Mouse (Mus musculus) CH12.LX (cell line): ENCODE data around the gene Fbxw10. TPM values are rescaled to one million over a fixed set of nuclear protein-coding genes. Genes with fewer than 3 reads are reported as not detected.

ENCODE experiments used
- DNase-seq: peaks from one replicate; pipeline ENCODE4 v3.0.0-alpha.2; 2013; ENCODE audit errors: extremely low read depth
- H3K27ac ChIP-seq: 2 replicates; pipeline ENCODE4 v1.5.1; 2012; ENCODE audit warnings: low read depth, mild to moderate bottlenecking, control low read depth, moderate library complexity; ENCODE audit not compliant: insufficient read depth
- H3K27me3 ChIP-seq: replicated peaks from 2 replicates; pipeline ENCODE3; 2012; ENCODE audit warnings: inconsistent platforms
- H3K36me3 ChIP-seq, 2 experiments: replicated peaks in 1 of 2; 2 replicates each; pipeline versions ENCODE3 to v1.6.1; 2012; ENCODE audit warnings: inconsistent platforms in 1 of 2, low read length in 1 of 2, mild to moderate bottlenecking in 1 of 2, mixed read lengths in 1 of 2, moderate library complexity in 1 of 2; ENCODE audit not compliant: control insufficient read depth in 1 of 2, insufficient read depth in 1 of 2
- H3K4me1 ChIP-seq, 2 experiments: 2 replicates each; pipeline ENCODE4 v1.6.1; 2012; ENCODE audit warnings: inconsistent platforms in 1 of 2, moderate library complexity in 1 of 2; ENCODE audit not compliant: insufficient read depth in 2 of 2, control insufficient read depth in 1 of 2
- H3K4me2 ChIP-seq: 2 replicates; pipeline ENCODE4 v1.6.1; 2012; ENCODE audit warnings: low read depth, mild to moderate bottlenecking, control low read depth; ENCODE audit not compliant: poor library complexity, insufficient read depth, severe bottlenecking
- H3K4me3 ChIP-seq, 3 experiments: fragments of 150-350 bp in 1 of 3; sonication (generic) in 1 of 3; replicated peaks in 1 of 3; 2 replicates each; pipeline versions ENCODE3 to v1.5.1; 2011 to 2012; ENCODE audit warnings: low read depth in 2 of 3, low read length in 2 of 3, mild to moderate bottlenecking in 2 of 3, moderate library complexity in 2 of 3, control low read depth in 1 of 3, improper control_type of control experiment in 1 of 3, inconsistent platforms in 1 of 3, mixed read lengths in 1 of 3; ENCODE audit not compliant: poor library complexity in 1 of 3
- H3K79me2 ChIP-seq: replicated peaks from 2 replicates; pipeline ENCODE4 v1.6.1; 2012; ENCODE audit warnings: mild to moderate bottlenecking, moderate library complexity; ENCODE audit not compliant: control insufficient read depth, poor library complexity, insufficient read depth, severe bottlenecking; ENCODE audit errors: extremely low read depth
- H3K9ac ChIP-seq: 2 replicates; pipeline ENCODE4 v1.6.1; 2012; ENCODE audit warnings: low read depth, mild to moderate bottlenecking, control low read depth, moderate library complexity; ENCODE audit not compliant: insufficient read depth
- H3K9me3 ChIP-seq: replicated peaks from 2 replicates; pipeline ENCODE3; 2012; ENCODE audit warnings: low read length, inconsistent platforms, mixed read lengths
- BHLHE40 ChIP-seq: IDR thresholded peaks from 2 replicates; pipeline ENCODE4 v1.6.1; 2011; ENCODE audit warnings: mild to moderate bottlenecking, low read depth, low read length, improper control_type of control experiment
- CHD1 ChIP-seq: IDR thresholded peaks from 2 replicates; pipeline ENCODE4 v1.6.1; 2012; ENCODE audit warnings: low read depth, low read length, improper control_type of control experiment, inconsistent platforms
- CTCF ChIP-seq, 2 experiments: IDR thresholded peaks in 1 of 2; conservative IDR thresholded peaks in 1 of 2; 2 replicates each; pipeline ENCODE4 v1.5.1; 2011 to 2012; ENCODE audit warnings: low read depth in 2 of 2, low read length in 2 of 2, improper control_type of control experiment in 1 of 2, inconsistent platforms in 1 of 2, mild to moderate bottlenecking in 1 of 2, moderate library complexity in 1 of 2
- E2F4 ChIP-seq: IDR thresholded peaks from 2 replicates; pipeline ENCODE4 v1.6.1; 2011; ENCODE audit warnings: low read depth, low read length, improper control_type of control experiment; ENCODE audit not compliant: insufficient replicate concordance
- ELF1 ChIP-seq: IDR thresholded peaks from 2 replicates; pipeline ENCODE4 v1.6.1; 2014; ENCODE audit warnings: low read depth, mild to moderate bottlenecking, inconsistent platforms, low read length, improper control_type of control experiment
- ETS1 ChIP-seq: conservative IDR thresholded peaks from 2 replicates; pipeline ENCODE4 v1.6.1; 2012; ENCODE audit warnings: low read depth, mild to moderate bottlenecking, inconsistent platforms, low read length, improper control_type of control experiment, moderate library complexity
- GABPA ChIP-seq: IDR thresholded peaks from 2 replicates; pipeline ENCODE4 v1.6.1; 2012; ENCODE audit warnings: low read depth, low read length, improper control_type of control experiment, inconsistent platforms; ENCODE audit not compliant: insufficient replicate concordance
- HCFC1 ChIP-seq: IDR thresholded peaks from 2 replicates; pipeline ENCODE4 v1.6.1; 2012; ENCODE audit warnings: low read depth, mild to moderate bottlenecking, inconsistent platforms, low read length, improper control_type of control experiment
- IRF4 ChIP-seq: IDR thresholded peaks from 2 replicates; pipeline ENCODE4 v1.6.1; 2014; ENCODE audit warnings: low read depth, mild to moderate bottlenecking, inconsistent platforms, low read length, improper control_type of control experiment
- JUN ChIP-seq: IDR thresholded peaks from 2 replicates; pipeline ENCODE4 v1.6.1; 2011; ENCODE audit warnings: low read depth, mild to moderate bottlenecking, low read length, improper control_type of control experiment, moderate library complexity; ENCODE audit not compliant: insufficient read depth
- KAT2A ChIP-seq: IDR thresholded peaks from 2 replicates; pipeline ENCODE4 v1.6.1; 2012; ENCODE audit warnings: low read length, improper control_type of control experiment, inconsistent platforms; ENCODE audit not compliant: insufficient replicate concordance
- MAZ ChIP-seq: IDR thresholded peaks from 2 replicates; pipeline ENCODE4 v1.6.1; 2012; ENCODE audit warnings: low read depth, mild to moderate bottlenecking, inconsistent platforms, low read length, improper control_type of control experiment, moderate library complexity
- MXI1 ChIP-seq: IDR thresholded peaks from 2 replicates; pipeline ENCODE4 v1.6.1; 2011; ENCODE audit warnings: mild to moderate bottlenecking, low read depth, low read length, improper control_type of control experiment
- MYC ChIP-seq: IDR thresholded peaks from 2 replicates; pipeline ENCODE4 v1.6.1; 2011; ENCODE audit warnings: low read depth, mild to moderate bottlenecking, improper control_type of control experiment, low read length
- NELFE ChIP-seq: IDR thresholded peaks from 2 replicates; pipeline ENCODE4 v1.6.1; 2011; ENCODE audit warnings: low read depth, low read length, improper control_type of control experiment
- PAX5 ChIP-seq: IDR thresholded peaks from 2 replicates; pipeline ENCODE4 v1.6.1; 2012; ENCODE audit warnings: low read length, inconsistent platforms, mixed read lengths
- POLR2A ChIP-seq: IDR thresholded peaks from 2 replicates; pipeline ENCODE4 v1.6.1; 2011; ENCODE audit warnings: low read depth, mild to moderate bottlenecking, improper control_type of control experiment, low read length
- POLR2AphosphoS2 ChIP-seq: IDR thresholded peaks from 2 replicates; pipeline ENCODE4 v1.6.1; 2011; ENCODE audit warnings: low read depth, low read length, improper control_type of control experiment
- RAD21 ChIP-seq: IDR thresholded peaks from 2 replicates; pipeline ENCODE4 v1.6.1; 2011; ENCODE audit warnings: low read depth, mild to moderate bottlenecking, low read length, improper control_type of control experiment, moderate library complexity
- RCOR1 ChIP-seq: conservative IDR thresholded peaks from 2 replicates; pipeline ENCODE4 v1.6.1; 2012; ENCODE audit warnings: low read depth, mild to moderate bottlenecking, inconsistent platforms, low read length, improper control_type of control experiment
- TBP ChIP-seq: conservative IDR thresholded peaks from 2 replicates; pipeline ENCODE4 v1.6.1; 2011; ENCODE audit warnings: low read depth, low read length, improper control_type of control experiment
- UBTF ChIP-seq: IDR thresholded peaks from 2 replicates; pipeline ENCODE4 v1.6.1; 2012; ENCODE audit warnings: low read depth, mild to moderate bottlenecking, inconsistent platforms, low read length, improper control_type of control experiment, moderate library complexity
- ZC3H11A ChIP-seq: IDR thresholded peaks from 2 replicates; pipeline ENCODE4 v1.6.1; 2012; ENCODE audit warnings: low read depth, mild to moderate bottlenecking, inconsistent platforms, low read length, improper control_type of control experiment
- ZKSCAN1 ChIP-seq: IDR thresholded peaks from 2 replicates; pipeline ENCODE4 v1.6.1; 2012; ENCODE audit warnings: low read depth, inconsistent platforms, low read length, improper control_type of control experiment, borderline replicate concordance
- dilution Hi-C: fragments of 300-500 bp; cut with MboI; formaldehyde crosslinking; loops from 2 replicates; pipeline ENCODE4 v1.14.3; 2020; ENCODE audit warnings: low sequenced_read_pairs; ENCODE audit not compliant: extremely low pct_unique_long_range_greater_than_20kb, extremely low pct_ligation_motif_present
- in situ Hi-C: fragments of 300-500 bp; cut with MboI; formaldehyde crosslinking; loops from 3 replicates; pipeline ENCODE4 v1.14.3; 2019; ENCODE audit warnings: low sequenced_read_pairs, low pct_ligation_motif_present, low pct_unique_long_range_greater_than_20kb, mixed read lengths
- polyA plus RNA-seq: library from polyadenylated mRNA; unstranded; fragments of >175 nt; gene quantifications from 2 replicates; pipeline ENCODE4 v1.2.1, GENCODE M21; 2012; ENCODE audit warnings: low read depth; ENCODE audit not compliant: insufficient read length
- total RNA-seq, 2 experiments: library from RNA; depleted of rRNA; stranded (reverse); fragments of 300-350 nt in 1 of 2; fragments of >200 nt in 1 of 2; gene quantifications; 2 replicates each; pipeline ENCODE4 v1.2.3; 2012 to 2014

Fbxw10 gene
- total and polyA plus RNA-seq, 3 experiments: 0.59 to 1.4 (median 0.78) TPM

- H3K36me3 ChIP-seq: no peaks in the 10 kb centered on the region
- no peak overlapping the region for H3K9ac ChIP-seq
- TF ChIP-seq TBP (no peak), MAZ (no peak), ETS1 (no peak), PAX5 (no peak), CHD1 (no peak), GABPA (no peak), ZKSCAN1 (no peak), POLR2A (no peak), ELF1 (no peak), UBTF (no peak), JUN (no peak), IRF4 (no peak), HCFC1 (no peak)
- TF ChIP-seq, all 38 proteins: peak for 0
- Histone ChIP-seq H3K4me2 (no peak overlapping the region), H3K4me1 (0 out of 4 replicates have a peak, but pooled peaks cover 0 to 6% of the 10 kb centered on the region in 2 experiments), H3K4me3 (no peak overlapping the region), H3K79me2 (no peaks in the 10 kb centered on the region), H3K27me3 (no peaks in the 10 kb centered on the region), H3K9me3 (no peaks in the 10 kb centered on the region), H3K27ac (no peak overlapping the region)
- in situ Hi-C loops (no loop called here), dilution Hi-C loops (no loop called here)
- no peak for DNase-seq
These were observed 18.7 kb downstream of the Fbxw10 start for GRCm38 (mm10) chr11:62865562-62865961.

- Histone ChIP-seq H3K4me3 (no peak overlapping the region), H3K9ac (no peak overlapping the region), H3K9me3 (no peaks in the 10 kb centered on the region), H3K27me3 (no peaks in the 10 kb centered on the region)
- TF ChIP-seq NELFE (no peak), MAZ (no peak)
- TF ChIP-seq, all 38 proteins: peak for 0
- Histone ChIP-seq H3K4me2 (peak overlapping the region; percentile 21; the same call in 1 of the 2 replicates), H3K36me3 (no peaks in the 10 kb centered on the region), H3K27ac (no peak overlapping the region), H3K79me2 (no peaks in the 10 kb centered on the region), H3K4me1 (0 out of 4 replicates have a peak, but pooled peaks cover 0 to 6% of the 10 kb centered on the region in 2 experiments)
- DNase-seq: no peak
- in situ Hi-C loops: no loop called here
- dilution Hi-C loops: no loop called here
These were observed 19.8 kb downstream of the Fbxw10 start for GRCm38 (mm10) chr11:62866685-62867084.

- Histone ChIP-seq H3K27me3 (no peaks in the 10 kb centered on the region), H3K9ac (no peak overlapping the region)
- no peak for DNase-seq
- TF ChIP-seq MYC: no peak
- no peak for TF ChIP-seq KAT2A
- TF ChIP-seq IRF4: no peak
- no peak for TF ChIP-seq JUN
- no peak for TF ChIP-seq PAX5
- no peak for TF ChIP-seq E2F4
- TF ChIP-seq ZKSCAN1: no peak
- no peak for TF ChIP-seq CTCF (conservative IDR thresholded peaks at IDR 0.05 in 1 of 2, IDR thresholded peaks at IDR 0.05 in 1 of 2; ENCODE audit: low read depth in 2 of 2, low read length in 2 of 2)
- no peak for TF ChIP-seq RCOR1
- no peak for TF ChIP-seq BHLHE40
- TF ChIP-seq HCFC1: no peak
- TF ChIP-seq MXI1: no peak
- no peak for TF ChIP-seq ZC3H11A
- no peak for TF ChIP-seq RAD21
- TF ChIP-seq POLR2AphosphoS2: no peak
- TF ChIP-seq, all 38 proteins: peak for 0
- Histone ChIP-seq H3K9me3 (no peaks in the 10 kb centered on the region), H3K79me2 (no peaks in the 10 kb centered on the region), H3K27ac (no peak overlapping the region), H3K4me1 (0 out of 4 replicates have a peak, but pooled peaks cover 0 to 6% of the 10 kb centered on the region in 2 experiments), H3K4me3 (no peak overlapping the region), H3K4me2 (no peak overlapping the region), H3K36me3 (no peaks in the 10 kb centered on the region)
- dilution Hi-C loops: no loop called here
- in situ Hi-C loops: no loop called here
These were observed 22.3 kb downstream of the Fbxw10 start for GRCm38 (mm10) chr11:62869201-62869600.
